31 mouse cellular contexts compared by ENCODE assay signal in genomic region chr6:126286201-126286600, GRCm38 (mm10).
"Had no signal": no experiment of that assay in that cellular context is flagged by ENCODE, and none has a peak within 500 bp of the region (broad histone marks: within the 10 kb centered on the region; RNA-seq: fewer than 3 reads in every experiment).

No protein-coding gene starts in this region.

- H3K4me1 ChIP-seq: limb, embryonic 10.5 days; limb, embryonic 12.5 days; limb, embryonic 13.5 days; limb, embryonic 15.5 days; liver, embryonic 12.5 days; liver, embryonic 13.5 days; liver, embryonic 15.5 days; lung, embryonic 15.5 days; megakaryocyte, embryonic 14.5 days; midbrain, embryonic 10.5 days; midbrain, embryonic 12.5 days; midbrain, embryonic 13.5 days; midbrain, embryonic 15.5 days; neural tube, embryonic 12.5 days had no signal

- H3K27me3 ChIP-seq: limb, embryonic 12.5 days; limb, embryonic 13.5 days; limb, embryonic 15.5 days; liver, embryonic 12.5 days; liver, embryonic 13.5 days; liver, embryonic 15.5 days; lung, embryonic 15.5 days; megakaryocyte, embryonic 14.5 days; midbrain, embryonic 12.5 days; midbrain, embryonic 13.5 days; midbrain, embryonic 15.5 days; neural tube, embryonic 12.5 days had no signal

- H3K4me3 ChIP-seq: limb, embryonic 10.5 days; limb, embryonic 12.5 days; limb, embryonic 13.5 days; limb, embryonic 15.5 days; liver, embryonic 12.5 days; liver, embryonic 13.5 days; liver, embryonic 15.5 days; lung, embryonic 15.5 days; megakaryocyte, embryonic 14.5 days; midbrain, embryonic 10.5 days; midbrain, embryonic 12.5 days; midbrain, embryonic 13.5 days; midbrain, embryonic 15.5 days; myocyte; neural tube, embryonic 12.5 days had no signal

- ATAC-seq: liver, embryonic 12.5 days; liver, postnatal 0 days; lung, postnatal 0 days; midbrain, embryonic 13.5 days; midbrain, embryonic 15.5 days; midbrain, embryonic 16.5 days had no signal

- H3K4me2 ChIP-seq: limb, embryonic 12.5 days; limb, embryonic 13.5 days; limb, embryonic 15.5 days; liver, embryonic 11.5 days; liver, embryonic 12.5 days; liver, embryonic 13.5 days; liver, embryonic 15.5 days; lung, embryonic 14.5 days; lung, embryonic 15.5 days; midbrain, embryonic 12.5 days; midbrain, embryonic 13.5 days; midbrain, embryonic 15.5 days; neural tube, embryonic 12.5 days had no signal

- H3K36me3 ChIP-seq: limb, embryonic 10.5 days; limb, embryonic 12.5 days; limb, embryonic 13.5 days; limb, embryonic 15.5 days; liver, embryonic 12.5 days; liver, embryonic 13.5 days; liver, embryonic 15.5 days; lung, embryonic 15.5 days; midbrain, embryonic 10.5 days; midbrain, embryonic 12.5 days; midbrain, embryonic 13.5 days; midbrain, embryonic 15.5 days; neural tube, embryonic 12.5 days had no signal

- H3K9ac ChIP-seq: limb, embryonic 12.5 days; limb, embryonic 13.5 days; limb, embryonic 15.5 days; liver, embryonic 12.5 days; liver, embryonic 13.5 days; liver, embryonic 14.5 days; liver, embryonic 15.5 days; liver, postnatal 0 days; lung, embryonic 14.5 days; lung, embryonic 15.5 days; midbrain, embryonic 12.5 days; midbrain, embryonic 13.5 days; midbrain, embryonic 15.5 days; neural tube, embryonic 12.5 days had no signal

- DNase-seq: left cerebral cortex, postnatal 4 days; liver; liver, embryonic 13.5 days; liver, postnatal 0 days; lung, adult 18-20 months; lung, adult 2 months; lung, embryonic 14.5 days; lung, postnatal 10 days; lung, postnatal 14 days; lung, postnatal 36 days; lung, postnatal 4 days; midbrain, embryonic 14.5 days had no signal

- H3K9me3 ChIP-seq: limb, embryonic 10.5 days; limb, embryonic 12.5 days; limb, embryonic 13.5 days; limb, embryonic 15.5 days; liver, embryonic 12.5 days; liver, embryonic 13.5 days; liver, embryonic 15.5 days; lung, embryonic 15.5 days; megakaryocyte, embryonic 14.5 days; midbrain, embryonic 10.5 days; midbrain, embryonic 12.5 days; midbrain, embryonic 13.5 days; midbrain, embryonic 15.5 days; neural tube, embryonic 12.5 days had no signal

- H3K27ac ChIP-seq: limb, embryonic 10.5 days; limb, embryonic 12.5 days; limb, embryonic 13.5 days; limb, embryonic 15.5 days; liver, embryonic 12.5 days; liver, embryonic 13.5 days; liver, embryonic 14.5 days; liver, embryonic 15.5 days; lung, embryonic 15.5 days; macrophage; midbrain, embryonic 10.5 days; midbrain, embryonic 12.5 days; midbrain, embryonic 13.5 days; midbrain, embryonic 15.5 days; neural tube, embryonic 12.5 days had no signal
